Mouse (Mus musculus) cortical plate, adult 2 months (tissue): ENCODE results near the gene Tldc2.

Experiments
- CTCF ChIP-seq: fragments of 200-500 bp; IDR thresholded peaks from 2 replicates; pipeline ENCODE4 v1.5.1; 2011; ENCODE audit warnings: mild to moderate bottlenecking, control low read depth, low read length; ENCODE audit not compliant: insufficient read depth; ENCODE audit errors: extremely low read depth
- POLR2A ChIP-seq: fragments of 200-500 bp; IDR thresholded peaks from 2 replicates; pipeline ENCODE4 v1.6.1; 2011; ENCODE audit warnings: mild to moderate bottlenecking, low read length, control low read depth; ENCODE audit not compliant: insufficient read depth; ENCODE audit errors: extremely low read depth

DNA sequence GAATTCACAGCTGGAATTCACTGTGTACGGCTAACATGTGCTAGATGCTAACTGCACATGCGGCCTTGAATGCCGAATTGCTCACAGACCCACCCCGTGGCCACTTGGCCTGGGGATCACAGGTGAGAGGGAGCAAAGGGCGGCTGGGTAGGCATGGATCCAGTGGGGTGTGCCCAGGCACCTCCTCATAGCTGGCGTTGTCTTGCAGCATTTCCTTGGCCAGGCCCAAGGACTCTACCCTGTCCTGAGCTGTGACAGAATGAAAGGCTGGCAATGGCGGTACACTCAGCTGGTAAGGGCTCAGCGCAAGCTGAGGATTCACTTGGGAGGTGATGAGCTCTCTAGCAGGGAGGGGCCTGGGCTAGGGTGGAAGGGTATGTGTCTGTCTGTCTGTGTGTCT is at the start of gene Tldc2:
- TF ChIP-seq CTCF (no peak), POLR2A (no peak)
